Mouse (Mus musculus): ENCODE data around the gene Rnf144b. TPM values are rescaled to one million over a fixed set of nuclear protein-coding genes. Genes with fewer than 3 reads are reported as not detected.
A peak's percentile ranks its signal among the peaks of the same experiment; 100 is the strongest.

Gene Rnf144b
- under 1 TPM in 1 of 3 experiments, not detected in 2; 0.18 TPM for polyA plus RNA-seq (2017; shearing (Covaris generic))

GRCm38 (mm10) chr13:47122537-47123430 is at the start of gene Rnf144b:
TSS of gene Rnf144b (plus strand) at chr13:47122656.
- no peak for ATAC-seq

GRCm38 (mm10) chr13:47076156-47076555 is 46.3 kb upstream of the Rnf144b start:
- no peak for ATAC-seq

- ATAC-seq: no peak
Measured at GRCm38 (mm10) chr13:47077367-47077766, 45.1 kb upstream of the Rnf144b start.

GRCm38 (mm10) chr13:47078799-47079198 is 43.7 kb upstream of the Rnf144b start:
- ATAC-seq: no peak

- no peak for ATAC-seq
Measured at GRCm38 (mm10) chr13:47080905-47081505, 41.5 kb upstream of the Rnf144b start.

GRCm38 (mm10) chr13:47088433-47088832 is 34.0 kb upstream of the Rnf144b start:
- no peak for ATAC-seq

GRCm38 (mm10) chr13:47089271-47089670 is 33.2 kb upstream of the Rnf144b start:
- no peak for ATAC-seq

GRCm38 (mm10) chr13:47093791-47094190 is 28.7 kb upstream of the Rnf144b start:
- no peak for ATAC-seq

GRCm38 (mm10) chr13:47096591-47096990 is 25.9 kb upstream of the Rnf144b start:
- ATAC-seq: no peak

- no peak for ATAC-seq
Measured at GRCm38 (mm10) chr13:47099265-47099664, 23.2 kb upstream of the Rnf144b start.

- ATAC-seq: no peak
Measured at GRCm38 (mm10) chr13:47100587-47100986, 21.9 kb upstream of the Rnf144b start.

GRCm38 (mm10) chr13:47104146-47104545 is 18.3 kb upstream of the Rnf144b start:
- no peak for ATAC-seq

- no peak for ATAC-seq
Measured at GRCm38 (mm10) chr13:47104856-47105541, 17.5 kb upstream of the Rnf144b start.

- peak; percentile 80 for ATAC-seq
Measured at GRCm38 (mm10) chr13:47105711-47106579, 16.5 kb upstream of the Rnf144b start, which contains the start of gene Dek. TSS of gene Dek (minus strand) at chr13:47106201.

- ATAC-seq: peak; percentile 10
Measured at GRCm38 (mm10) chr13:47106580-47106888, 15.9 kb upstream of the Rnf144b start.

- no peak for ATAC-seq
Measured at GRCm38 (mm10) chr13:47109239-47109638, 13.2 kb upstream of the Rnf144b start.

GRCm38 (mm10) chr13:47111185-47111584 is 11.3 kb upstream of the Rnf144b start:
- ATAC-seq: no peak

GRCm38 (mm10) chr13:47112056-47112455 is 10.4 kb upstream of the Rnf144b start:
- no peak for ATAC-seq

- no peak for ATAC-seq
Measured at GRCm38 (mm10) chr13:47112924-47113323, 9.5 kb upstream of the Rnf144b start.

GRCm38 (mm10) chr13:47116000-47116399 is 6.5 kb upstream of the Rnf144b start:
- ATAC-seq: no peak

- no peak for ATAC-seq
Measured at GRCm38 (mm10) chr13:47121333-47121889, 1.0 kb upstream of the Rnf144b start.

GRCm38 (mm10) chr13:47124449-47124848 is 2.0 kb downstream of the Rnf144b start:
- ATAC-seq: no peak
